Mouse (Mus musculus): ENCODE data around the gene Csf3r. TPM values are rescaled to one million over a fixed set of nuclear protein-coding genes. Genes with fewer than 3 reads are reported as not detected.

Gene Csf3r
- total and polyA plus RNA-seq, 3 experiments, result 0.02 to 0.05 TPM; not detected in 1

- Histone ChIP-seq H3K36me3 (replicated peaks) (peaks cover 28% of the 10 kb centered on the region), H3K4me1 (ENCODE audit: insufficient read depth, low read depth, low read length) (peaks cover 27% of the 10 kb centered on the region), H3K27me3 (ENCODE audit: insufficient read depth, low read length) (no peaks in the 10 kb centered on the region), H3K9me3 (replicated peaks) (no peaks in the 10 kb centered on the region), H3K4me3 (ENCODE audit: low read depth, low read length) (peak overlapping the region; percentile 87)
- DNase-seq (ENCODE audit: low spot score) (no peak), ATAC-seq (ENCODE audit: extremely low read depth, insufficient number of reproducible peaks, low FRiP score, poor library complexity, severe bottlenecking) (no peak)
- no peak for TF ChIP-seq CTCF (IDR thresholded peaks at IDR 0.05; ENCODE audit: low read depth, low read length)
- no peak for TF ChIP-seq GATA1 (IDR thresholded peaks at IDR 0.05; ENCODE audit: borderline replicate concordance, low read length)
- TF ChIP-seq POLR2AphosphoS5 (IDR thresholded peaks at IDR 0.05; ENCODE audit: insufficient replicate concordance, low read depth, low read length), result no peak
- TF ChIP-seq GATA2 (IDR thresholded peaks at IDR 0.05; ENCODE audit: borderline replicate concordance, low read depth, low read length), result no peak
- no peak for TF ChIP-seq TAL1 (conservative IDR thresholded peaks at IDR 0.05; ENCODE audit: low read depth, low read length)
These were observed 34.6 kb downstream of the Csf3r start for GRCm38 (mm10) chr4:126058997-126059362.

DNA sequence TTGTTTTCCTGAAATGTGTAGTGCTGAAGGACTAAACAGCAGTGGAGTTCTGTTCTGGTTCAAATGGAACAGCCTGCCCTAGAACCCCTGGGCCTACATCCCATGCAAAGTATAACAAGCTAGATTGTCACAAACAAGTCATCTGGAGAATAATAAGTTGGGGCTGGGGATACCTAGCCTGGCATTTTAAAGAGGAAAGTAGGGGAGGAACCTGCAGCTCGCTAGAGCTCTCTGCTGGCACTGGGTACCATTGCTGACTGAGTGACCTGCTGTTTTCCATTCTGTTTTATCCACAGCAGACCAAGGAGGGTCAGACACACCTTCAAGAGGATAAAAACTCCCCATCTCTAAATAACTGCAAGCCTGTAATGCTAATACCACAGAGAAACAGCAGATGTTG is 38.5 kb downstream of the Csf3r start:
- DNase-seq (ENCODE audit: low spot score), result peak; percentile 41
- no peak for TF ChIP-seq GATA1 (IDR thresholded peaks at IDR 0.05; ENCODE audit: borderline replicate concordance, low read length)
- TF ChIP-seq CTCF (IDR thresholded peaks at IDR 0.05; ENCODE audit: low read depth, low read length), result 0 out of 2 replicates have a peak, but pooled peaks have one; percentile 40
- TF ChIP-seq POLR2AphosphoS5 (IDR thresholded peaks at IDR 0.05; ENCODE audit: insufficient replicate concordance, low read depth, low read length), result no peak
- TF ChIP-seq GATA2 (IDR thresholded peaks at IDR 0.05; ENCODE audit: borderline replicate concordance, low read depth, low read length), result no peak

DNA sequence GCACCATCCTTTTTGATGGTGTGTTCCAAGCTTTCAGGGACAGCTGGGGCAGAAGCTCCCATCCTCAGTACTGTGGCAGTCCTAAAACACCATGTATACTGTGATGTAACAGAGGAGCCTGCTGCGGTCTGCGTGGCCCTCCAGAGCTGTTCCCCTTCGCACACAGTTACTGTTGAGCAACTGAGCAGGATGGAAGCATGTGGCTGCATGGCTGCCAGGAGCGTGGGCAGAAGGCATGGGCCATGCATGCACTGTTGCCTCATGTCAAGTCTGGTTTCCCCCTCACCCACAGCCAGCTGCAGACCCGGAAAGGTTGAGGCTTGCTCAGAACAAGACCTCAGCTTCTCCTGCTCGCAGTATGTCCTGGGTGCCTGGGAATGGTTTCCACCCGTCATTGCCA is 40.9 kb downstream of the Csf3r start:
- Histone ChIP-seq H3K9me3 (replicated peaks) (no peaks in the 10 kb centered on the region), H3K36me3 (replicated peaks) (no peaks in the 10 kb centered on the region), H3K4me1 (ENCODE audit: insufficient read depth, low read depth, low read length) (peaks cover 8% of the 10 kb centered on the region), H3K27me3 (ENCODE audit: insufficient read depth, low read length) (no peaks in the 10 kb centered on the region; the same call in 1 of the 2 replicates), H3K4me3 (ENCODE audit: low read depth, low read length) (no peak overlapping the region)
- DNase-seq (ENCODE audit: low spot score), result no peak
- TF ChIP-seq CTCF (IDR thresholded peaks at IDR 0.05; ENCODE audit: low read depth, low read length) (no peak), POLR2AphosphoS5 (IDR thresholded peaks at IDR 0.05; ENCODE audit: insufficient replicate concordance, low read depth, low read length) (no peak), GATA2 (IDR thresholded peaks at IDR 0.05; ENCODE audit: borderline replicate concordance, low read depth, low read length) (no peak), GATA1 (IDR thresholded peaks at IDR 0.05; ENCODE audit: borderline replicate concordance, low read length) (no peak), TAL1 (conservative IDR thresholded peaks at IDR 0.05; ENCODE audit: low read depth, low read length) (no peak)
- no peak for ATAC-seq (ENCODE audit: extremely low read depth, insufficient number of reproducible peaks, low FRiP score, poor library complexity, severe bottlenecking)

More for the DNA sequence above, 38.5 kb downstream of the Csf3r start:
- no peak overlapping the region for H3K4me3 ChIP-seq (ENCODE audit: low read depth, low read length)
- no peaks in the 10 kb centered on the region for H3K9me3 ChIP-seq (replicated peaks)
- no peaks in the 10 kb centered on the region for H3K36me3 ChIP-seq (replicated peaks)
- ATAC-seq (ENCODE audit: extremely low read depth, insufficient number of reproducible peaks, low FRiP score, poor library complexity, severe bottlenecking), result no peak
- peaks cover 21% of the 10 kb centered on the region for H3K4me1 ChIP-seq (ENCODE audit: insufficient read depth, low read depth, low read length)
- no peaks in the 10 kb centered on the region; the same call in 1 of the 2 replicates for H3K27me3 ChIP-seq (ENCODE audit: insufficient read depth, low read length)

DNA sequence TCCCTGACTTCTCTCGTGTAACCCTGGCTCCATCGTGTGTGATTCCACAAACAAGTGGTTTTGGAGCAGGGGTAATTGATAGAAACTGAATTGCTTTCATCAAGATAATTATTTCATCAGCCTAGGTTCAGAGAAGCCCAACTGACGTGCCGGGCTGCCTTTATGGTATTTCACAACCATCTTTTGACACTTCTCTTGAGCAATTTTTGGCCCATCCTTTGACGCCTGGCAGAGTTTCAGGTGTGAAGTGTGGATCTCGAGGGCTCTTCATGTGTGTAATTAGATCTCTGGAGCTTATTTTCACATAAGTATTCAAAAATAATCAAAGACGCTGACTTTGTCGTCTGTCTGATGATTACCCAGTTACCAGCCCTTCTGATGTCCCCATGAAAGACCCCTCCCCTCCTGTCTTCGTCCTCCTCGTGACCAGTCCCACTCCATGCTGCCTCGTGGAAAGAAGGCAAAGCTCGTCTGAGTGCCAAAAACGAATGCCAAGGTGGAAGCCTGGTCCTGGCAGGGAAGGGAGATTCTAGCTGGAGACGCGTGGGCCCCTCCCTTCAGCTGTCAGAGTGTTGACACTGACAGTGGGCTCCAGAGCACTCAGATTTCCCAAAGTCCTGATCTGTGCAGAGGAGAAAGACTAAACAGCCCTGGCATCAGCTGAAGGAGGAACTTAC is 43.2 kb downstream of the Csf3r start:
- Histone ChIP-seq H3K9me3 (replicated peaks) (no peaks in the 10 kb centered on the region), H3K36me3 (replicated peaks) (no peaks in the 10 kb centered on the region), H3K4me1 (ENCODE audit: insufficient read depth, low read depth, low read length) (peaks cover 8% of the 10 kb centered on the region), H3K27me3 (ENCODE audit: insufficient read depth, low read length) (no peaks in the 10 kb centered on the region; the same call in 1 of the 2 replicates), H3K4me3 (ENCODE audit: low read depth, low read length) (no peak overlapping the region)
- TF ChIP-seq TAL1 (conservative IDR thresholded peaks at IDR 0.05; ENCODE audit: low read depth, low read length) (no peak), CTCF (IDR thresholded peaks at IDR 0.05; ENCODE audit: low read depth, low read length) (no peak), POLR2AphosphoS5 (IDR thresholded peaks at IDR 0.05; ENCODE audit: insufficient replicate concordance, low read depth, low read length) (no peak), GATA1 (IDR thresholded peaks at IDR 0.05; ENCODE audit: borderline replicate concordance, low read length) (no peak), GATA2 (IDR thresholded peaks at IDR 0.05; ENCODE audit: borderline replicate concordance, low read depth, low read length) (no peak)
- ATAC-seq (ENCODE audit: extremely low read depth, insufficient number of reproducible peaks, low FRiP score, poor library complexity, severe bottlenecking) (no peak), DNase-seq (ENCODE audit: low spot score) (no peak)

- H3K4me1 ChIP-seq (ENCODE audit: insufficient read depth, low read depth, low read length), result peaks cover 8% of the 10 kb centered on the region
- H3K4me3 ChIP-seq (ENCODE audit: low read depth, low read length), result no peak overlapping the region
- ATAC-seq (ENCODE audit: extremely low read depth, insufficient number of reproducible peaks, low FRiP score, poor library complexity, severe bottlenecking) (no peak), DNase-seq (ENCODE audit: low spot score) (no peak)
- H3K27me3 ChIP-seq (ENCODE audit: insufficient read depth, low read length), result no peaks in the 10 kb centered on the region; the same call in 1 of the 2 replicates
- TF ChIP-seq CTCF (IDR thresholded peaks at IDR 0.05; ENCODE audit: low read depth, low read length) (no peak), GATA1 (IDR thresholded peaks at IDR 0.05; ENCODE audit: borderline replicate concordance, low read length) (no peak), GATA2 (IDR thresholded peaks at IDR 0.05; ENCODE audit: borderline replicate concordance, low read depth, low read length) (no peak), TAL1 (conservative IDR thresholded peaks at IDR 0.05; ENCODE audit: low read depth, low read length) (no peak), POLR2AphosphoS5 (IDR thresholded peaks at IDR 0.05; ENCODE audit: insufficient replicate concordance, low read depth, low read length) (no peak)
- H3K9me3 ChIP-seq (replicated peaks), result no peaks in the 10 kb centered on the region
- H3K36me3 ChIP-seq (replicated peaks), result no peaks in the 10 kb centered on the region
These were observed 44.5 kb downstream of the Csf3r start for GRCm38 (mm10) chr4:126068842-126069241.

DNA sequence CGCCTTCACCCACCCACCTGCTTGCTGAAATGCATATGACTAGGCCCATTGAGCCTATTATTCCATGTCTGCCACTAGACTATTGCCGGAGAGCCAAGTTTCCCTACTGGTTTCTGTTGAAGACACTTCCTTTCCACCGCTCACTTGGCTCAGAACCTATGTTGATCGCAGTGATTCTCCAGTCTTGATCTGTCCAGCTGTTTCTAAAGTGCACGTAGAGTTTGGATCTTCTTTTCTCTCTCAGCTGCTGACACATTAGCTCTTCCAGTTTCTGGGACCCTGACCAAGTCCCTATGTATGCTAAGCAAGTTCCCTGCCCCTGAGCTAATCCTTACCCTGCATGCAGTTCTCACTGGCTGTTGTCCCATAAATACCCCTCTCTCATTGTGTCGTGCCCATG is 53.5 kb downstream of the Csf3r start:
- ATAC-seq (ENCODE audit: extremely low read depth, insufficient number of reproducible peaks, low FRiP score, poor library complexity, severe bottlenecking) (no peak), DNase-seq (ENCODE audit: low spot score) (no peak)
- peaks cover 10% of the 10 kb centered on the region; the same call in 1 of the 2 replicates for H3K27me3 ChIP-seq (ENCODE audit: insufficient read depth, low read length)
- H3K4me3 ChIP-seq (ENCODE audit: low read depth, low read length), result no peak overlapping the region
- no peak for TF ChIP-seq TAL1 (conservative IDR thresholded peaks at IDR 0.05; ENCODE audit: low read depth, low read length)
- no peak for TF ChIP-seq POLR2AphosphoS5 (IDR thresholded peaks at IDR 0.05; ENCODE audit: insufficient replicate concordance, low read depth, low read length)
- no peak for TF ChIP-seq GATA1 (IDR thresholded peaks at IDR 0.05; ENCODE audit: borderline replicate concordance, low read length)
- TF ChIP-seq CTCF (IDR thresholded peaks at IDR 0.05; ENCODE audit: low read depth, low read length), result no peak
- no peak for TF ChIP-seq GATA2 (IDR thresholded peaks at IDR 0.05; ENCODE audit: borderline replicate concordance, low read depth, low read length)
- H3K4me1 ChIP-seq (ENCODE audit: insufficient read depth, low read depth, low read length), result no peaks in the 10 kb centered on the region
- H3K36me3 ChIP-seq (replicated peaks), result no peaks in the 10 kb centered on the region
- no peaks in the 10 kb centered on the region for H3K9me3 ChIP-seq (replicated peaks)
